Mouse (Mus musculus) ES-E14 (cell line): ENCODE results near the gene Fam222b. TPM values are rescaled to one million over a fixed set of nuclear protein-coding genes. Genes with fewer than 3 reads are reported as not detected.

ENCODE experiments used
- DNase-seq: peaks from one replicate; pipeline ENCODE4 v3.0.0-alpha.2; 2013; ENCODE audit warnings: low read depth, low spot score
- H3K27ac ChIP-seq: 2 replicates; pipeline ENCODE4 v1.5.1; 2012; ENCODE audit warnings: low read depth, mild to moderate bottlenecking, low read length, moderate library complexity, mixed read lengths; ENCODE audit not compliant: poor library complexity, insufficient read depth, severe bottlenecking
- H3K36me3 ChIP-seq: 2 replicates; pipeline ENCODE4 v1.6.1; 2012; ENCODE audit warnings: mild to moderate bottlenecking, low read length, moderate library complexity, mixed read lengths; ENCODE audit not compliant: control insufficient read depth, poor library complexity, insufficient read depth, severe bottlenecking
- H3K4me1 ChIP-seq, 2 experiments: fragments of 150-350 bp in 1 of 2; sonication (generic) in 1 of 2; 2 replicates each; pipeline ENCODE4 v1.6.1; 2012; ENCODE audit warnings: low read length in 2 of 2, mild to moderate bottlenecking in 1 of 2, mixed read lengths in 1 of 2; ENCODE audit not compliant: control insufficient read depth in 2 of 2, insufficient read depth in 2 of 2, poor library complexity in 1 of 2
- H3K4me3 ChIP-seq, 2 experiments: fragments of 150-350 bp in 1 of 2; sonication (generic) in 1 of 2; 2 replicates each; pipeline ENCODE4 v1.5.1; 2012; ENCODE audit warnings: low read length in 2 of 2, low read depth in 1 of 2, mild to moderate bottlenecking in 1 of 2, mixed read lengths in 1 of 2; ENCODE audit not compliant: insufficient read depth in 1 of 2, poor library complexity in 1 of 2, severe bottlenecking in 1 of 2
- H3K9ac ChIP-seq: 2 replicates; pipeline ENCODE4 v1.6.1; 2012; ENCODE audit warnings: low read depth, mild to moderate bottlenecking, low read length, mixed read lengths; ENCODE audit not compliant: poor library complexity, insufficient read depth, severe bottlenecking
- H3K9me3 ChIP-seq: fragments of 150-350 bp; sonication (generic); 2 replicates; pipeline ENCODE4 v1.6.1; 2012; ENCODE audit warnings: low read depth, mild to moderate bottlenecking, low read length; ENCODE audit not compliant: control insufficient read depth, insufficient read depth
- CHD2 ChIP-seq: IDR thresholded peaks from 2 replicates; pipeline ENCODE4 v1.6.1; 2014; ENCODE audit warnings: mild to moderate bottlenecking, low read depth, low read length, inconsistent platforms
- HCFC1 ChIP-seq: IDR thresholded peaks from 2 replicates; pipeline ENCODE4 v1.6.1; 2012; ENCODE audit warnings: low read length, inconsistent platforms, borderline replicate concordance; ENCODE audit not compliant: insufficient read depth
- MAFK ChIP-seq: IDR thresholded peaks from 2 replicates; pipeline ENCODE4 v1.6.1; 2014; ENCODE audit warnings: mild to moderate bottlenecking, low read depth, low read length, inconsistent platforms; ENCODE audit not compliant: insufficient read depth
- ZC3H11A ChIP-seq: IDR thresholded peaks from 2 replicates; pipeline ENCODE4 v1.6.1; 2012; ENCODE audit warnings: low read depth, mild to moderate bottlenecking, inconsistent platforms, low read length, borderline replicate concordance
- ZNF384 ChIP-seq: IDR thresholded peaks from 2 replicates; pipeline ENCODE4 v1.6.1; 2012; ENCODE audit warnings: low read depth, low read length, inconsistent platforms
- in situ Hi-C, 2 experiments: fragments of 600-800 bp; cut with MboI; formaldehyde crosslinking; loops; one replicate each; pipeline ENCODE4 v1.15.1; 2025; ENCODE audit warnings: low sequenced_read_pairs in 2 of 2, inconsistent platforms in 1 of 2; ENCODE audit not compliant: unreplicated experiment in 2 of 2
- total RNA-seq: library from RNA; depleted of rRNA; stranded (reverse); fragments of 300-350 nt; gene quantifications from 2 replicates; pipeline ENCODE4 v1.2.3, GENCODE M21; 2012

Fam222b gene
- total RNA-seq, 1 experiment, result 11.7 TPM

DNA sequence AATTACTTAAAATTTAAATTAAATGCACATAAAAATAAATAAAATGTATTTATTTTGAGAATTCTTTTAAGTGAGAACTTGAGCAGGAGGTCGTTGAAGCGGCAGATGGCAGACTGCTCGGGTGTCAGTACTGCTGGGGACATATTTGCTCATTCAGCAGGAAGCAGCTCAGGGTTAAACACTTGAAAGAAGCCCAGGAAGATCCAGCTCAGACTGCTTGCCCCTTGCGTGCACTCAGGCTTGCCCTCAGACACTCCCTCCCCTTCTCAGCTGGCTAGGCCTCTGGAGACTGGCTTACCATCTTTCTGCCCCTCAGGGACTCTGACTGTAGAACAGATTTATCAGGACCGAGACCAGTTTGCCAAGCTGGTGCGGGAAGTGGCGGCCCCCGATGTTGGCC is 37.5 kb upstream of the Fam222b start:
- TF ChIP-seq HCFC1 (no peak), CHD2 (no peak), ZC3H11A (no peak), MAFK (no peak), ZNF384 (no peak)
- Histone ChIP-seq H3K9ac (no peak overlapping the region; the same call in 1 of the 2 replicates), H3K4me1 (peaks cover 0 to 5% of the 10 kb centered on the region in 2 experiments; a peak in 1 of 4 replicates), H3K9me3 (no peaks in the 10 kb centered on the region), H3K36me3 (peaks cover 18% of the 10 kb centered on the region), H3K4me3 (peak overlapping the region in 1 of 2 experiments; percentile 18; a peak in 1 of 4 replicates), H3K27ac (no peak overlapping the region)
- DNase-seq, result no peak
- in situ Hi-C loops, result no loop called here

DNA sequence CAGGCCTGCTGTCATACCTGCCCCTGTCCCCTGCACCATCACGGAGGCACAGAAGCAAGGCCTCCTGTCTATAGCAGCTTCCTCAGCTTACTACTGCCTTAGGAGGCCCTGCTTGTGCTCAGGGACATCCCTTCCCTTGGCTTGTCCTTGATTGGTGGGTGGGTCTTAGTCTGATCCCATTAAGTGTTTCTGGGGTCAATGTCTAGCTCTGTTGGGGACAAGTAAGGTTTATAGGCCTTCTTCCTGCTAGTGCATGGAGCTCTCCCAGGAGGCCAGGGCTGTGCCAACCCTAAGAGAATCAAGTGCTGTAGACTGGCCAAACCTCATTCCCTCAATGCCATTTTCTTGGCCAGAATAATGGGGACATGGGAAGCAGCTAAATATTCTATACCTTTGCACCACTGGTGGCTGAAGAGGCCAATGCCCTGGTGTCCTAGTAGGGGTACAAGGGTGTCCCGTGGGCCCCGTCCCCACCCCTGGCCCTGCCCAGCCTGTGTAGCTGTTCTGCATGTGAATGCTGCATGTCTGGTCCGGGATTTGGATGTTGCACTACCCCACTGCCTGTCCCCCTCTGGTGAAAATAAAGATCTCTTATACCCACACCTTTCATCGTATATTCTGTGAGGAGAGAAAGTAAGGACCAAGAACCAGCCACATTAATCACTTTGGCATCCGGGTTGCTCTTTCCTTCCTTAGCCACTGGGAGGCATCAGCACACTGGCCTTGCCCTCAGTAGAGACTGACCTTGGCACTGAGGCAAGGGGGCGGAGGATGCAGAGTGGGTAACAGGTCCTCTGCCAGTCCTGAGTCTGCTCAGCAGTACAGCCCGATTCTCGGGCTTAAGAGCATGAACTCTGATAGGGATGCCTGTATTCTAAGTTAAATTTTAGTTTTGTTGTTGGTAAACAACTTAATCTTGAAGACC is 34.4 kb upstream of the Fam222b start:
- peak; percentile 26 for DNase-seq
- Histone ChIP-seq H3K4me1 (peaks cover 0 to 2% of the 10 kb centered on the region in 2 experiments; a peak in 1 of 4 replicates), H3K4me3 (no peak overlapping the region), H3K27ac (no peak overlapping the region), H3K9me3 (no peaks in the 10 kb centered on the region), H3K36me3 (peaks cover 18% of the 10 kb centered on the region), H3K9ac (no peak overlapping the region)
- in situ Hi-C loops, result no loop called here
- TF ChIP-seq ZNF384, result no peak
- TF ChIP-seq CHD2, result no peak
- TF ChIP-seq ZC3H11A, result peak; percentile 56
- TF ChIP-seq MAFK, result no peak
- no peak for TF ChIP-seq HCFC1

- H3K9me3 ChIP-seq, result no peaks in the 10 kb centered on the region
- in situ Hi-C loops, result no loop called here
- H3K36me3 ChIP-seq, result peaks cover 15% of the 10 kb centered on the region
- no peak for DNase-seq
- no peaks in the 10 kb centered on the region for H3K4me1 ChIP-seq
- TF ChIP-seq HCFC1, result no peak
- H3K4me3 ChIP-seq, result no peak overlapping the region
- no peak overlapping the region for H3K27ac ChIP-seq
- no peak overlapping the region for H3K9ac ChIP-seq
Observed at GRCm38 (mm10) chr11:78062563-78062962, 31.9 kb upstream of the Fam222b start.

- H3K36me3 ChIP-seq, result no peaks in the 10 kb centered on the region
- TF ChIP-seq MAFK, result no peak
- no peak for TF ChIP-seq ZNF384
- TF ChIP-seq ZC3H11A, result no peak
- TF ChIP-seq CHD2, result no peak
- TF ChIP-seq HCFC1, result no peak
- no peak overlapping the region for H3K4me3 ChIP-seq
- H3K9ac ChIP-seq, result no peak overlapping the region
- H3K27ac ChIP-seq, result no peak overlapping the region
- H3K9me3 ChIP-seq, result no peaks in the 10 kb centered on the region
- H3K4me1 ChIP-seq, result no peaks in the 10 kb centered on the region
- in situ Hi-C loops, result no loop called here
- no peak for DNase-seq
Observed at GRCm38 (mm10) chr11:78065906-78066305, 28.6 kb upstream of the Fam222b start.
